ENCODE assay signal across 17 mouse cellular contexts in genomic region chr13:15550731-15551130, GRCm38 (mm10).
A peak's percentile ranks its signal among the peaks of the same experiment; 100 is the strongest.
DNase-seq lines count a peak whose midpoint lies in the region; ATAC-seq and TF ChIP-seq lines count a peak whose summit lies in the region.
"Had no signal": no experiment of that assay in that cellular context is flagged by ENCODE, and none has a peak within 500 bp of the region (broad histone marks: within the 10 kb centered on the region; RNA-seq: fewer than 3 reads in every experiment).

No protein-coding gene starts in this region.

- H3K4me1 ChIP-seq in kidney, embryonic 15.5 days: peaks cover 14% of the 10 kb centered on the region
- peaks cover 12% of the 10 kb centered on the region for H3K4me1 ChIP-seq in embryonic fibroblast, embryonic 13.5 days (ENCODE audit: control insufficient read depth, insufficient read depth, low read length)
- peaks cover 94% of the 10 kb centered on the region for H3K4me1 ChIP-seq in limb, embryonic 10.5 days

- no peaks in the 10 kb centered on the region for H3K27me3 ChIP-seq in kidney, embryonic 15.5 days
- no peaks in the 10 kb centered on the region for H3K27me3 ChIP-seq in limb, embryonic 10.5 days (ENCODE audit: low read depth, poor library complexity, severe bottlenecking)
- H3K27me3 ChIP-seq: hindbrain, embryonic 15.5 days had no signal

- H3K4me3 ChIP-seq in kidney, embryonic 15.5 days (replicated peaks): no peak overlapping the region
- no peak overlapping the region for H3K4me3 ChIP-seq in embryonic fibroblast, embryonic 13.5 days (ENCODE audit: insufficient read depth, low read length)
- no peak overlapping the region for H3K4me3 ChIP-seq in limb, embryonic 10.5 days
- H3K4me3 ChIP-seq: hindbrain, embryonic 15.5 days had no signal

- no peak overlapping the region for H3K27ac ChIP-seq in kidney, embryonic 15.5 days
- H3K27ac ChIP-seq in embryonic fibroblast, embryonic 13.5 days (ENCODE audit: insufficient read depth, low read length): peak overlapping the region; percentile 83
- H3K27ac ChIP-seq in limb, embryonic 10.5 days: peak overlapping the region; percentile 73
- H3K27ac ChIP-seq: hindbrain, embryonic 15.5 days had no signal

- H3K9ac ChIP-seq in kidney, embryonic 15.5 days: no peak overlapping the region
- H3K9ac ChIP-seq: hindbrain, embryonic 15.5 days; liver, postnatal 0 days had no signal

- TF ChIP-seq CTCF in embryonic fibroblast, embryonic 13.5 days (IDR thresholded peaks at IDR 0.05; ENCODE audit: borderline replicate concordance, insufficient read depth, low read length): no peak

- no peak overlapping the region for H3K4me2 ChIP-seq in kidney, embryonic 15.5 days
- H3K4me2 ChIP-seq: hindbrain, embryonic 15.5 days had no signal

- no peak for DNase-seq in kidney, adult 8-10 months
- peak; percentile 57 for DNase-seq in Muller cell, postnatal 12 days (ENCODE audit: inconsistent ontology term)
- DNase-seq in limb, embryonic 10.5 days (ENCODE audit: low spot score): no peak
- no peak for DNase-seq in ovary, postnatal 10 days (ENCODE audit: low spot score)
- no peak for DNase-seq in gastrocnemius, postnatal 25 days
- DNase-seq in cerebellum, postnatal 36 days: no peak
- DNase-seq: adrenal gland, adult 2 months; cerebellum, adult 11-12 months; gastrocnemius, postnatal 10 days; heart, postnatal 14 days; kidney, adult 18-20 months; kidney, postnatal 36 days; liver, postnatal 0 days; thymus, postnatal 14 days had no signal

- peaks cover 7% of the 10 kb centered on the region; the same call in 1 of the 2 replicates for H3K36me3 ChIP-seq in kidney, embryonic 15.5 days
- 0 out of 2 replicates have a peak, but pooled peaks cover 6% of the 10 kb centered on the region for H3K36me3 ChIP-seq in limb, embryonic 10.5 days
- H3K36me3 ChIP-seq: hindbrain, embryonic 15.5 days had no signal

- peak; percentile 37; the same call in 1 of the 2 replicates for ATAC-seq in kidney, embryonic 15.5 days (replicated peaks; ENCODE audit: low FRiP score)
- ATAC-seq: liver, postnatal 0 days had no signal

- no peak for TF ChIP-seq POLR2A in embryonic fibroblast, embryonic 13.5 days (IDR thresholded peaks at IDR 0.05; ENCODE audit: low read depth, low read length)

- no peaks in the 10 kb centered on the region for H3K9me3 ChIP-seq in kidney, embryonic 15.5 days (replicated peaks)
- no peaks in the 10 kb centered on the region for H3K9me3 ChIP-seq in limb, embryonic 10.5 days (replicated peaks)
- H3K9me3 ChIP-seq: hindbrain, embryonic 15.5 days had no signal

- 62% methylated on average over 6 of the region's 6 CpGs for WGBS in kidney, embryonic 15.5 days
- WGBS in limb, embryonic 10.5 days: 67% methylated on average over 6 of the region's 6 CpGs
